Mouse (Mus musculus) midbrain, embryonic 12.5 days (tissue): ENCODE measurements around the gene Onecut1. TPM values are rescaled to one million over a fixed set of nuclear protein-coding genes. Genes with fewer than 3 reads are reported as not detected.

Source experiments
- ATAC-seq: fragments of 200-750 bp; cut with Nextera tagmentation; 2 replicates; pipeline ENCODE4 v1.8.0; 2017; ENCODE audit warnings: low read depth, moderate TSS enrichment, moderate library complexity; ENCODE audit not compliant: low FRiP score
- H3K27ac ChIP-seq: fragments of 300-500 bp; sonication (generic); replicated peaks from 2 replicates; pipeline ENCODE4 v1.5.1; 2016; ENCODE audit warnings: mild to moderate bottlenecking
- H3K27me3 ChIP-seq: fragments of 300-500 bp; sonication (generic); 2 replicates; pipeline ENCODE4 v1.6.1; 2016; ENCODE audit warnings: mild to moderate bottlenecking
- H3K36me3 ChIP-seq: fragments of 300-500 bp; sonication (generic); 2 replicates; pipeline ENCODE4 v1.6.1; 2016
- H3K4me1 ChIP-seq: fragments of 300-500 bp; sonication (generic); 2 replicates; pipeline ENCODE4 v1.6.1; 2016
- H3K4me2 ChIP-seq: fragments of 300-500 bp; sonication (generic); replicated peaks from 2 replicates; pipeline ENCODE4 v1.6.1; 2016; ENCODE audit warnings: mild to moderate bottlenecking, moderate library complexity
- H3K4me3 ChIP-seq: fragments of 300-500 bp; sonication (generic); 2 replicates; pipeline ENCODE4 v1.5.1; 2016; ENCODE audit warnings: mild to moderate bottlenecking
- H3K9ac ChIP-seq: fragments of 300-500 bp; sonication (generic); replicated peaks from 2 replicates; pipeline ENCODE4 v1.6.1; 2016; ENCODE audit warnings: mild to moderate bottlenecking, moderate library complexity
- H3K9me3 ChIP-seq: fragments of 300-500 bp; sonication (generic); 2 replicates; pipeline ENCODE4 v1.6.1; 2016; ENCODE audit warnings: mild to moderate bottlenecking
- WGBS: fragments of 180-500 bp; shearing (Covaris S2); methylation state at CpG from one replicate; pipeline ENCODE4 v1.1.7; 2016; 5-methylcytosine and 5-hydroxymethylcytosine counted together
- polyA plus RNA-seq: library from polyadenylated mRNA; unstranded; fragments of >200 nt; fragmentation: Nextera tagmentation; extraction: Ambion mirVana; gene quantifications from 2 replicates; pipeline ENCODE4 v1.2.1, GENCODE M21; 2016

The Onecut1 gene
- polyA plus RNA-seq, 1 experiment from 2014 or later, result 18.0 TPM

DNA sequence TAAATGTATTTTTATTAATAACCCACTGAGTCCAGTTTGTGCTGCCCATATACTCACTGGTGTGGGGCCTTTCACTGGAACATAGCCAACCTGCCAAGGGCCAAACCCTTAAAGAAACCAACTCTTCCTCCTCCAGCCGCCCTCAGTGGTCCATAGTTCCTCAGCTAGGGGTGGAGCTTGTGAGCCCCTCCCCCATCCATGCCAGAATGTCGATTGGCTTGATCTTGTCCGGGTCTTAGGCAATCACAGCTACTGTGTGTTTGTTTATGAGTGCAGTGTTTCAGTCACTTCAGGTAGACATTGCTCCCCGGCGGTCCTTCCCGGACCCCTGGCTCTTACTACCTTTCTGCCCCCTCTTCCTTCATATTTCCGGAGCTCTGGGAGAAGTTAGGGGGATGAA is 35.0 kb downstream of the Onecut1 start:
- Histone ChIP-seq H3K36me3 (no peaks in the 10 kb centered on the region), H3K4me1 (no peaks in the 10 kb centered on the region), H3K27ac (no peak overlapping the region), H3K9ac (no peak overlapping the region), H3K4me3 (no peak overlapping the region), H3K27me3 (no peaks in the 10 kb centered on the region), H3K4me2 (no peak overlapping the region), H3K9me3 (no peaks in the 10 kb centered on the region)
- ATAC-seq, result no peak
- WGBS, result 88% methylated on average over 7 of the region's 7 CpGs

- no peak overlapping the region for H3K27ac ChIP-seq
- no peaks in the 10 kb centered on the region for H3K36me3 ChIP-seq
- H3K4me1 ChIP-seq, result no peaks in the 10 kb centered on the region
- no peaks in the 10 kb centered on the region for H3K27me3 ChIP-seq
- no peaks in the 10 kb centered on the region for H3K9me3 ChIP-seq
- no peak overlapping the region for H3K9ac ChIP-seq
- H3K4me2 ChIP-seq, result no peak overlapping the region
- no peak overlapping the region for H3K4me3 ChIP-seq
- ATAC-seq, result no peak
- 93% methylated on average over 4 of the region's 4 CpGs for WGBS
Measured at GRCm38 (mm10) chr9:74897375-74897982, 35.8 kb downstream of the Onecut1 start.

GRCm38 (mm10) chr9:74900141-74900540 is 38.4 kb downstream of the Onecut1 start:
- H3K4me1 ChIP-seq, result no peaks in the 10 kb centered on the region
- H3K4me2 ChIP-seq, result no peak overlapping the region
- no peak overlapping the region for H3K4me3 ChIP-seq
- WGBS, result 83% methylated on average over 2 of the region's 2 CpGs
- H3K9ac ChIP-seq, result no peak overlapping the region
- H3K27me3 ChIP-seq, result no peaks in the 10 kb centered on the region
- no peaks in the 10 kb centered on the region for H3K36me3 ChIP-seq
- H3K27ac ChIP-seq, result no peak overlapping the region
- H3K9me3 ChIP-seq, result no peaks in the 10 kb centered on the region
- no peak for ATAC-seq

DNA sequence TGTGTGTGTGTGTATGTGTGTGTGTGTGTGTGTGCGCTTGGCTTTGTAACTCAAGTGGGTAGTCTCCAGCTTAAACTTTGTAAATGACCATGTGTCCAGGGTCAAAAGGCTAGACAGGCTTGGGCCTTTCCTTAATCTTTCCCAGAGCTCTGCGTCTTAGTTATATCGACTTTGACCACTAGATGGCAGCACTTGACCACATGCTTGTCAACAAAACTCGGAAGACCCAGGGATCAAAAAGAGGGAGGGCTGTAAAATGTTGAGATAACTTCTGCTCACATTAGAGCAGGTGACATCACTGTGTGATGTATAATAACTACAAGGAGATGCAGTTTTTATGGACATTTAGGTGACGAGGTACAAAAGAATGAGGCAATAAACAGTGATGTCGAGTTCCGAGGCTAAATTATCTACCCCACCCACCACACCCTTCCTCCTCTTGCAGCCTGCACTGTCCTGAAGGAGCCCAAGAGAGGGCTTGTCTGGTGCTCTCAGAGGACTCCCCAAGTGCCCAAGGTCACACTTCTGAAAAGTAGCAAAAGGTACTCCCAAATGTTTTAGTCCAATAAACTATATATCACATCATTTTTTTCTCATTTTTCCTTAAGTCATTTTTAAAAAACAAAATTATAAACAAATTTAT is 43.3 kb downstream of the Onecut1 start:
- Histone ChIP-seq H3K9ac (no peak overlapping the region), H3K27me3 (no peaks in the 10 kb centered on the region), H3K27ac (no peak overlapping the region), H3K36me3 (no peaks in the 10 kb centered on the region), H3K9me3 (no peaks in the 10 kb centered on the region), H3K4me3 (no peak overlapping the region), H3K4me1 (no peaks in the 10 kb centered on the region), H3K4me2 (no peak overlapping the region)
- peak; percentile 60; the same call in 1 of the 2 replicates for ATAC-seq
- 19% methylated on average over 7 of the region's 7 CpGs for WGBS

DNA sequence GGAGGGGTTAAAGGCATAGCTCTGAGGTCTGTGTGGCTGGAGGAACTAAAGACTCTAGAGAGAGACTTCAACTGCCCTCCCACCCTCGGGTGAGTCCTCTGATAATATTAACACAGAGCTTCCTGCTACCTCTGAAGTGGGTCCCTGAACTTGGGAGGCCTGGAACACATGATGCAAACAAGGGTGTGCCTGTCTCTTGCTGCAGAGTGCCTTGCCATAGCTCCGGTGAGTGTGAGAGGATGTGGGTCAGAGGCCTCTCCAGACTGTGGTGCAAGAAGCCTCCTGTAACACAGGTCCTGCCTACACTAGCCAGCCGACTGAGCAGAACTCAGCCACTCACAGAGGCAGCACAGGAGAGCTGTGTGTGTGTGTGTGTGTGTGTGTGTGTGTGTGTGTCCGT is 45.2 kb downstream of the Onecut1 start:
- Histone ChIP-seq H3K4me3 (no peak overlapping the region), H3K27ac (no peak overlapping the region), H3K4me1 (no peaks in the 10 kb centered on the region), H3K9me3 (no peaks in the 10 kb centered on the region), H3K9ac (no peak overlapping the region), H3K36me3 (no peaks in the 10 kb centered on the region), H3K27me3 (no peaks in the 10 kb centered on the region), H3K4me2 (no peak overlapping the region)
- 54% methylated on average over 4 of the region's 4 CpGs for WGBS
- ATAC-seq, result no peak

DNA sequence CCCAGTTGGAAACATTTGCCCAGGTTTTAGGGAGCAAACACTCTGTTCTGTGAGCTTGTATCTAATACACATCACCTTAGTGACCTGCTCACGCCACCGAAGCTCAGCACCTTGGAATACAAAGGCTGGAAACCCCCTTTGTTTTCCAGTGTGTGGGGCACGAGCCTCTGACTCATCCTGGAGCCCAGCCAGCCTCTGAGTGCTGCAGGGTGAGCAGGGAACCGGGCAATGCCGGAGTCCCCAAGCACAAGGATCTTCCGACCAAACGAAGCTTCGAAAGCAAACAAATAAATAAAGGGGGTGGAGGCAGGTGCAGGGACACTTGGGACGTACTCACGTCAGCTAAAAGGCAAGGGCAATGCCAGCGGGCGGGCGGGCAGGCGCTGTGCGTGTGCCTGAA is 47.5 kb downstream of the Onecut1 start:
- no peaks in the 10 kb centered on the region for H3K27me3 ChIP-seq
- H3K4me2 ChIP-seq, result no peak overlapping the region
- no peak overlapping the region for H3K4me3 ChIP-seq
- no peak overlapping the region for H3K27ac ChIP-seq
- no peaks in the 10 kb centered on the region for H3K9me3 ChIP-seq
- WGBS, result 72% methylated on average over 15 of the region's 15 CpGs
- no peak for ATAC-seq
- H3K36me3 ChIP-seq, result no peaks in the 10 kb centered on the region
- H3K4me1 ChIP-seq, result no peaks in the 10 kb centered on the region
- H3K9ac ChIP-seq, result no peak overlapping the region

- WGBS, result 79% methylated on average over 6 of the region's 6 CpGs
- no peak for ATAC-seq
Measured at GRCm38 (mm10) chr9:74910226-74910759, 48.6 kb downstream of the Onecut1 start.

GRCm38 (mm10) chr9:74911430-74911829 is 49.7 kb downstream of the Onecut1 start:
- H3K4me3 ChIP-seq, result no peak overlapping the region
- H3K27me3 ChIP-seq, result no peaks in the 10 kb centered on the region
- no peak for ATAC-seq
- H3K9ac ChIP-seq, result no peak overlapping the region
- WGBS, result 81% methylated on average over 4 of the region's 4 CpGs
- H3K36me3 ChIP-seq, result no peaks in the 10 kb centered on the region
- H3K4me1 ChIP-seq, result no peaks in the 10 kb centered on the region
- no peak overlapping the region for H3K27ac ChIP-seq
- H3K9me3 ChIP-seq, result no peaks in the 10 kb centered on the region
- no peak overlapping the region for H3K4me2 ChIP-seq

More at GRCm38 (mm10) chr9:74910226-74910759, 48.6 kb downstream of the Onecut1 start:
- Histone ChIP-seq H3K4me3 (no peak overlapping the region), H3K4me2 (no peak overlapping the region), H3K27ac (no peak overlapping the region), H3K4me1 (no peaks in the 10 kb centered on the region), H3K9me3 (no peaks in the 10 kb centered on the region), H3K9ac (no peak overlapping the region), H3K36me3 (no peaks in the 10 kb centered on the region), H3K27me3 (no peaks in the 10 kb centered on the region)

GRCm38 (mm10) chr9:74911919-74912318 is 50.2 kb downstream of the Onecut1 start:
- Histone ChIP-seq H3K4me1 (no peaks in the 10 kb centered on the region), H3K4me3 (no peak overlapping the region), H3K27ac (no peak overlapping the region), H3K27me3 (no peaks in the 10 kb centered on the region), H3K9me3 (no peaks in the 10 kb centered on the region), H3K36me3 (no peaks in the 10 kb centered on the region), H3K9ac (no peak overlapping the region), H3K4me2 (no peak overlapping the region)
- 60% methylated on average over 2 of the region's 2 CpGs for WGBS
- no peak for ATAC-seq

GRCm38 (mm10) chr9:74912619-74913376 is 51.1 kb downstream of the Onecut1 start:
- no peaks in the 10 kb centered on the region for H3K36me3 ChIP-seq
- H3K4me1 ChIP-seq, result no peaks in the 10 kb centered on the region
- H3K4me2 ChIP-seq, result no peak overlapping the region
- no peak overlapping the region for H3K27ac ChIP-seq
- 73% methylated on average over 19 of the region's 19 CpGs for WGBS
- H3K9ac ChIP-seq, result no peak overlapping the region
- H3K4me3 ChIP-seq, result no peak overlapping the region
- no peak for ATAC-seq
- H3K9me3 ChIP-seq, result peaks cover 5% of the 10 kb centered on the region
- no peaks in the 10 kb centered on the region for H3K27me3 ChIP-seq

DNA sequence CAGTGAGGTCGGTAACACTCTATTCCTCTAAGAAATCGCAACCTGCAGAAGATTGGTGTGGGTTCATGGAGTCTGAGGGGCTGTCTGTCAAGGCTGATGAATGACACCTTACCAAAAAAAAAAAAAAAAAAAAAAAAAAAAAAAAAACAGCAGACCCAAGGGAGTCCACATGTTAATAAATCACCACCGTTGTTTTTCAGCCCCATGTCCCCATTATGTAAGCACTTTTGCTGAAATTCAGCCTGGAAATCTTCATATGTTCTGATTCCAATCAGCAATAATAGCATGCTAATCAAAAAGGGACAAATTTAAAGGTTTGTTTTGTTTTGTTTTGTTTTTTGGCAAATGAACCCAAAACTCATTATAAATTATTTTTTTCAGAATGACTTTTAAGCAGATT is 53.9 kb downstream of the Onecut1 start:
- no peak overlapping the region for H3K4me2 ChIP-seq
- H3K4me1 ChIP-seq, result no peaks in the 10 kb centered on the region
- no peak overlapping the region for H3K9ac ChIP-seq
- WGBS, result 88% methylated on average over 3 of the region's 3 CpGs
- no peak overlapping the region for H3K27ac ChIP-seq
- H3K4me3 ChIP-seq, result no peak overlapping the region
- H3K36me3 ChIP-seq, result no peaks in the 10 kb centered on the region
- ATAC-seq, result no peak
- H3K27me3 ChIP-seq, result no peaks in the 10 kb centered on the region
- peaks cover 5% of the 10 kb centered on the region for H3K9me3 ChIP-seq

DNA sequence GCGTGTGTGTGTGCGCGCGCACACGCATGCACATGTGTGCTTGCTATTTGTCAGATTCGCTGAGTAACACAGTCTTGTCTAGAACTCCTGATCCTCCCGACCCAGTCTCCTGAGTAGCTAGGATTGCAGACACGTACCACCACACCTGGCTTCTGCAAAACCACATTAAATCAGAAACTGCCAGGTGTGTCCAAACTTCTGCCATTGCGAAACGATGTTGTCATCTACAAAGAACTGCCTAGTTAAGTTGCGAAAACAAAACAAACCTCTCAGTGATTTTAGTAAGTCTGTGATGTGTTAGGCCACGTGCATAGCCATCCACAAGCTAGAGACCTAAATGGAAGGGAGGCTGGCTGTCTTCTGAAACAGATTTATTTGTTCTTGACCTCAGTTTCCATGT is 58.7 kb downstream of the Onecut1 start:
- Histone ChIP-seq H3K4me1 (peaks cover 15% of the 10 kb centered on the region), H3K4me3 (no peak overlapping the region), H3K9me3 (peaks cover 5% of the 10 kb centered on the region), H3K4me2 (no peak overlapping the region), H3K27me3 (no peaks in the 10 kb centered on the region), H3K9ac (no peak overlapping the region), H3K27ac (no peak overlapping the region), H3K36me3 (no peaks in the 10 kb centered on the region)
- WGBS, result 95% methylated on average over 12 of the region's 12 CpGs
- ATAC-seq, result no peak
